Mouse (Mus musculus): ENCODE measurements around the gene Retreg3. TPM values are rescaled to one million over a fixed set of nuclear protein-coding genes. Genes with fewer than 3 reads are reported as not detected.

Gene Retreg3
- polyA plus RNA-seq, 2 experiments, result 5.3 to 20.4 TPM

DNA sequence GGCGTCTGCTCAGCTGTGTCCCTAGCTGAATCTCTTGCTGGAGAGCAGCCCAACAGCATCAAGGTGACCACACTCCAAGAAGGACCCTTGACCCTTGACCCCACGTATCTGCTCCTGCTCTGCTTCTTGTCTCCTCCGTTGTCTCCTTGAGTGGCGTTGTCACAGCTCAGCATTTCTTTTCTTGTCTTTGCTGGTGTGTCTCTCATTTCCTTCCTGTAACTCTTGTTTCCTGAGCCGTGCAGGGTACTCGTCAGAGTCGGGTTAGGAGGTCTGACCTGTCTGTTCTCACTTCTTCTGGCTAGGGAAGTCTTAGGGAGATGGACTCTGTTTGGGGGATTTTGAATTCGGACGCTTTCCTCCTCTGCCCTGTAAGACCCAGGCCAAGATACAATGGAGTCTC, 73.3 kb downstream of the Retreg3 start:
- peaks cover 94% of the 10 kb centered on the region for H3K36me3 ChIP-seq (replicated peaks; ENCODE audit: control insufficient read depth, insufficient read depth, low read depth)
- peaks cover 0 to 6% of the 10 kb centered on the region in 2 experiments; a peak in 2 of 4 replicates for H3K4me1 ChIP-seq (replicated peaks; ENCODE audit: control insufficient read depth in 2 of 2, insufficient read depth in 2 of 2, low read length in 1 of 2)
- H3K9me3 ChIP-seq (ENCODE audit: control insufficient read depth, low read length), result no peaks in the 10 kb centered on the region
- H3K4me3 ChIP-seq (ENCODE audit: insufficient read depth in 1 of 2, low read depth in 2 of 2, low read length in 2 of 2), result no peak overlapping the region
- no peak for ATAC-seq (ENCODE audit: insufficient read depth)
- H3K9ac ChIP-seq (replicated peaks), result no peak overlapping the region
- TF ChIP-seq EP300 (IDR thresholded peaks at IDR 0.05; ENCODE audit: low read depth) (no peak), CTCF (IDR thresholded peaks at IDR 0.05; ENCODE audit: low read depth) (no peak)
- H3K27me3 ChIP-seq (ENCODE audit: control insufficient read depth, insufficient read depth, low read length), result no peaks in the 10 kb centered on the region
- DNase-seq (ENCODE audit: low read depth in 3 of 3, low spot score in 3 of 3), result no peak
- no peak overlapping the region for H3K4me2 ChIP-seq (ENCODE audit: low read depth)
- H3K27ac ChIP-seq, result no peak overlapping the region
- WGBS (ENCODE audit: insufficient replicate concordance), result 37% methylated on average over 9 of the region's 9 CpGs

Small RNA genes lying within 50 kb of the gene (microRNA-seq; reads per million reads assigned to microRNA genes)
- not detected for gene Gm27626

Other genes with a start within 250 kb of the Retreg3 start
- 15.0 and 17.7 TPM in 2 replicates for gene Stat3, start 180.4 kb downstream of the Retreg3 start, polyA plus RNA-seq (2012; rRNA removed)
- gene Stat3, start 180.4 kb downstream of the Retreg3 start, polyA plus RNA-seq (2014; fragmentation: Nextera tagmentation; extraction: Ambion mirVana), result 27.2 and 27.4 TPM in 2 replicates
- gene Cavin1, start 149.0 kb downstream of the Retreg3 start, polyA plus RNA-seq (2012; rRNA removed), result 5.0 and 7.0 TPM in 2 replicates
- 8.1 and 8.7 TPM in 2 replicates for gene Cavin1, start 149.0 kb downstream of the Retreg3 start, polyA plus RNA-seq (2014; fragmentation: Nextera tagmentation; extraction: Ambion mirVana)
- gene Atp6v0a1, start 110.4 kb downstream of the Retreg3 start, polyA plus RNA-seq (2012; rRNA removed), result 28.3 and 29.5 TPM in 2 replicates
- gene Atp6v0a1, start 110.4 kb downstream of the Retreg3 start, polyA plus RNA-seq (2014; fragmentation: Nextera tagmentation; extraction: Ambion mirVana), result 37.8 and 40.3 TPM in 2 replicates
- 3.4 and 4.0 TPM in 2 replicates for gene Naglu, start 49.9 kb downstream of the Retreg3 start, polyA plus RNA-seq (2012; rRNA removed)
- 4.0 and 4.3 TPM in 2 replicates for gene Naglu, start 49.9 kb downstream of the Retreg3 start, polyA plus RNA-seq (2014; fragmentation: Nextera tagmentation; extraction: Ambion mirVana)
- gene Hsd17b1, start 41.5 kb downstream of the Retreg3 start, polyA plus RNA-seq (2012; rRNA removed), result 0.13 and 0.19 TPM in 2 replicates
- gene Hsd17b1, start 41.5 kb downstream of the Retreg3 start, polyA plus RNA-seq (2014; fragmentation: Nextera tagmentation; extraction: Ambion mirVana), result 0.08 and 0.34 TPM in 2 replicates
- gene Coasy, start 37.3 kb downstream of the Retreg3 start, polyA plus RNA-seq (2012; rRNA removed), result 16.2 and 16.7 TPM in 2 replicates
- gene Coasy, start 37.3 kb downstream of the Retreg3 start, polyA plus RNA-seq (2014; fragmentation: Nextera tagmentation; extraction: Ambion mirVana), result 17.7 and 19.9 TPM in 2 replicates
- 16.8 and 18.6 TPM in 2 replicates for gene Mlx, start 32.6 kb downstream of the Retreg3 start, polyA plus RNA-seq (2012; rRNA removed)
- 21.9 and 26.8 TPM in 2 replicates for gene Mlx, start 32.6 kb downstream of the Retreg3 start, polyA plus RNA-seq (2014; fragmentation: Nextera tagmentation; extraction: Ambion mirVana)
- gene Psmc3ip, start 24.5 kb downstream of the Retreg3 start, polyA plus RNA-seq (2012; rRNA removed), result 7.3 and 16.8 TPM in 2 replicates
- 21.6 and 22.0 TPM in 2 replicates for gene Psmc3ip, start 24.5 kb downstream of the Retreg3 start, polyA plus RNA-seq (2014; fragmentation: Nextera tagmentation; extraction: Ambion mirVana)
- 12.4 and 13.8 TPM in 2 replicates for gene Tubg1, start within 50 bp of the Retreg3 start, polyA plus RNA-seq (2012; rRNA removed)
- 32.0 and 32.4 TPM in 2 replicates for gene Tubg1, start within 50 bp of the Retreg3 start, polyA plus RNA-seq (2014; fragmentation: Nextera tagmentation; extraction: Ambion mirVana)
- 0.13 and 0.14 TPM in 2 replicates for gene Tubg2, start 36.0 kb upstream of the Retreg3 start, polyA plus RNA-seq (2012; rRNA removed)
- gene Tubg2, start 36.0 kb upstream of the Retreg3 start, polyA plus RNA-seq (2014; fragmentation: Nextera tagmentation; extraction: Ambion mirVana), result not detected in 2 replicates
- 0.11 and 0.16 TPM in 2 replicates for gene Cntnap1, start 50.6 kb upstream of the Retreg3 start, polyA plus RNA-seq (2012; rRNA removed)
- 0.08 TPM in 1 of 2 replicates, not detected in the other for gene Cntnap1, start 50.6 kb upstream of the Retreg3 start, polyA plus RNA-seq (2014; fragmentation: Nextera tagmentation; extraction: Ambion mirVana)
- 1.1 TPM in 2 replicates for gene Plekhh3, start 51.5 kb upstream of the Retreg3 start, polyA plus RNA-seq (2012; rRNA removed)
- gene Plekhh3, start 51.5 kb upstream of the Retreg3 start, polyA plus RNA-seq (2014; fragmentation: Nextera tagmentation; extraction: Ambion mirVana), result 1.0 TPM in 2 replicates
- gene Ccr10, start 55.5 kb upstream of the Retreg3 start, polyA plus RNA-seq (2012; rRNA removed), result not detected in 2 replicates
- gene Ccr10, start 55.5 kb upstream of the Retreg3 start, polyA plus RNA-seq (2014; fragmentation: Nextera tagmentation; extraction: Ambion mirVana), result not detected in 2 replicates
- 6.8 and 8.8 TPM in 2 replicates for gene Ezh1, start 106.6 kb upstream of the Retreg3 start, polyA plus RNA-seq (2012; rRNA removed)
- gene Ezh1, start 106.6 kb upstream of the Retreg3 start, polyA plus RNA-seq (2014; fragmentation: Nextera tagmentation; extraction: Ambion mirVana), result 7.9 and 8.1 TPM in 2 replicates
- gene Ramp2, start 126.1 kb upstream of the Retreg3 start, polyA plus RNA-seq (2012; rRNA removed), result 15.1 and 17.5 TPM in 2 replicates
- gene Ramp2, start 126.1 kb upstream of the Retreg3 start, polyA plus RNA-seq (2014; fragmentation: Nextera tagmentation; extraction: Ambion mirVana), result 19.0 and 19.2 TPM in 2 replicates
- gene Vps25, start 133.8 kb upstream of the Retreg3 start, polyA plus RNA-seq (2012; rRNA removed), result 35.1 and 36.3 TPM in 2 replicates
- gene Vps25, start 133.8 kb upstream of the Retreg3 start, polyA plus RNA-seq (2014; fragmentation: Nextera tagmentation; extraction: Ambion mirVana), result 88.6 and 90.0 TPM in 2 replicates
- 5.3 and 5.4 TPM in 2 replicates for gene Wnk4, start 140.7 kb upstream of the Retreg3 start, polyA plus RNA-seq (2012; rRNA removed)
- 6.4 and 6.9 TPM in 2 replicates for gene Wnk4, start 140.7 kb upstream of the Retreg3 start, polyA plus RNA-seq (2014; fragmentation: Nextera tagmentation; extraction: Ambion mirVana)
- 0.44 and 0.68 TPM in 2 replicates for gene Cntd1, start 159.1 kb upstream of the Retreg3 start, polyA plus RNA-seq (2012; rRNA removed)
- gene Cntd1, start 159.1 kb upstream of the Retreg3 start, polyA plus RNA-seq (2014; fragmentation: Nextera tagmentation; extraction: Ambion mirVana), result 0.44 and 0.72 TPM in 2 replicates
- 58.7 and 84.8 TPM in 2 replicates for gene Coa3, start 159.2 kb upstream of the Retreg3 start, polyA plus RNA-seq (2012; rRNA removed)
- gene Coa3, start 159.2 kb upstream of the Retreg3 start, polyA plus RNA-seq (2014; fragmentation: Nextera tagmentation; extraction: Ambion mirVana), result 109 and 122 TPM in 2 replicates
- 22.7 and 60.5 TPM in 2 replicates for gene Becn1, start 182.4 kb upstream of the Retreg3 start, polyA plus RNA-seq (2012; rRNA removed)
- gene Becn1, start 182.4 kb upstream of the Retreg3 start, polyA plus RNA-seq (2014; fragmentation: Nextera tagmentation; extraction: Ambion mirVana), result 86.2 and 93.6 TPM in 2 replicates
- gene Psme3, start 196.3 kb upstream of the Retreg3 start, polyA plus RNA-seq (2012; rRNA removed), result 117 and 123 TPM in 2 replicates
- 135 and 152 TPM in 2 replicates for gene Psme3, start 196.3 kb upstream of the Retreg3 start, polyA plus RNA-seq (2014; fragmentation: Nextera tagmentation; extraction: Ambion mirVana)
- gene Aoc2, start 205.2 kb upstream of the Retreg3 start, polyA plus RNA-seq (2012; rRNA removed), result 4.6 and 4.7 TPM in 2 replicates
- 0.97 and 1.0 TPM in 2 replicates for gene Aoc2, start 205.2 kb upstream of the Retreg3 start, polyA plus RNA-seq (2014; fragmentation: Nextera tagmentation; extraction: Ambion mirVana)
- 0.21 and 0.25 TPM in 2 replicates for gene Aoc3, start 210.7 kb upstream of the Retreg3 start, polyA plus RNA-seq (2012; rRNA removed)
- 0.03 and 0.05 TPM in 2 replicates for gene Aoc3, start 210.7 kb upstream of the Retreg3 start, polyA plus RNA-seq (2014; fragmentation: Nextera tagmentation; extraction: Ambion mirVana)
- 0.02 TPM in 2 replicates for gene G6pc, start 247.7 kb upstream of the Retreg3 start, polyA plus RNA-seq (2012; rRNA removed)
- gene G6pc, start 247.7 kb upstream of the Retreg3 start, polyA plus RNA-seq (2014; fragmentation: Nextera tagmentation; extraction: Ambion mirVana), result 0.04 TPM in 1 of 2 replicates, not detected in the other

All from liver, embryonic 14.5 days (tissue).